Mouse (Mus musculus) cortical plate, adult 2 months (tissue): ENCODE results near the gene Adgra3. TPM values are rescaled to one million over a fixed set of nuclear protein-coding genes. Genes with fewer than 3 reads are reported as not detected.

Experiments
- H3K27ac ChIP-seq: fragments of 200-500 bp; 2 replicates; pipeline ENCODE4 v1.5.1; 2012; ENCODE audit warnings: low read length, control low read depth, inconsistent platforms; ENCODE audit not compliant: insufficient read depth
- H3K4me1 ChIP-seq: fragments of 200-500 bp; 2 replicates; pipeline ENCODE4 v1.6.1; 2011; ENCODE audit warnings: low read length; ENCODE audit not compliant: control insufficient read depth, insufficient read depth
- H3K4me3 ChIP-seq: fragments of 200-500 bp; 2 replicates; pipeline ENCODE4 v1.5.1; 2011; ENCODE audit warnings: mild to moderate bottlenecking, low read length, control low read depth; ENCODE audit not compliant: insufficient read depth
- CTCF ChIP-seq: fragments of 200-500 bp; IDR thresholded peaks from 2 replicates; pipeline ENCODE4 v1.5.1; 2011; ENCODE audit warnings: mild to moderate bottlenecking, control low read depth, low read length; ENCODE audit not compliant: insufficient read depth; ENCODE audit errors: extremely low read depth
- POLR2A ChIP-seq: fragments of 200-500 bp; IDR thresholded peaks from 2 replicates; pipeline ENCODE4 v1.6.1; 2011; ENCODE audit warnings: mild to moderate bottlenecking, low read length, control low read depth; ENCODE audit not compliant: insufficient read depth; ENCODE audit errors: extremely low read depth
- polyA plus RNA-seq: library from polyadenylated mRNA; depleted of rRNA; stranded (reverse); fragments of >200 nt; gene quantifications from 2 replicates; pipeline ENCODE4 v1.2.3, GENCODE M21; 2012

Gene Adgra3
- polyA plus RNA-seq, 1 experiment = 13.9 TPM

- Histone ChIP-seq H3K4me1 (no peaks in the 10 kb centered on the region; the same call in 1 of the 2 replicates), H3K27ac (no peak overlapping the region), H3K4me3 (no peak overlapping the region)
- TF ChIP-seq POLR2A = no peak
- TF ChIP-seq CTCF = no peak
These were observed 25.1 kb downstream of the Adgra3 start for GRCm38 (mm10) chr5:50033660-50034059.

GRCm38 (mm10) chr5:50032332-50032731 lies 26.5 kb downstream of the Adgra3 start:
- no peak overlapping the region for H3K4me3 ChIP-seq
- peaks cover 3% of the 10 kb centered on the region; the same call in 1 of the 2 replicates for H3K4me1 ChIP-seq
- TF ChIP-seq POLR2A (no peak), CTCF (peak; percentile 59)
- H3K27ac ChIP-seq = no peak overlapping the region

GRCm38 (mm10) chr5:50031763-50032272 lies 27.0 kb downstream of the Adgra3 start:
- TF ChIP-seq CTCF (no peak), POLR2A (no peak)
- Histone ChIP-seq H3K27ac (no peak overlapping the region), H3K4me3 (no peak overlapping the region), H3K4me1 (peaks cover 4% of the 10 kb centered on the region; the same call in 1 of the 2 replicates)

- no peak overlapping the region for H3K4me3 ChIP-seq
- TF ChIP-seq CTCF (no peak), POLR2A (no peak)
- H3K4me1 ChIP-seq = peaks cover 4% of the 10 kb centered on the region; the same call in 1 of the 2 replicates
- H3K27ac ChIP-seq = no peak overlapping the region
These were observed 27.5 kb downstream of the Adgra3 start for GRCm38 (mm10) chr5:50031288-50031687.

- no peak for TF ChIP-seq POLR2A
- no peak for TF ChIP-seq CTCF
- Histone ChIP-seq H3K4me1 (peaks cover 4% of the 10 kb centered on the region; the same call in 1 of the 2 replicates), H3K27ac (no peak overlapping the region), H3K4me3 (no peak overlapping the region)
These were observed 29.1 kb downstream of the Adgra3 start for GRCm38 (mm10) chr5:50029662-50030061.

- TF ChIP-seq CTCF = no peak
- no peak for TF ChIP-seq POLR2A
- H3K4me1 ChIP-seq = peaks cover 4% of the 10 kb centered on the region; the same call in 1 of the 2 replicates
- H3K4me3 ChIP-seq = no peak overlapping the region
- peak overlapping the region; percentile 15; the same call in 1 of the 2 replicates for H3K27ac ChIP-seq
These were observed 31.2 kb downstream of the Adgra3 start for GRCm38 (mm10) chr5:50027561-50027960.

GRCm38 (mm10) chr5:50027001-50027400 lies 31.8 kb downstream of the Adgra3 start:
- TF ChIP-seq CTCF (no peak), POLR2A (no peak)
- Histone ChIP-seq H3K4me3 (no peak overlapping the region), H3K4me1 (peaks cover 4% of the 10 kb centered on the region; the same call in 1 of the 2 replicates), H3K27ac (no peak overlapping the region)

- Histone ChIP-seq H3K4me3 (no peak overlapping the region), H3K4me1 (peaks cover 4% of the 10 kb centered on the region; the same call in 1 of the 2 replicates), H3K27ac (no peak overlapping the region)
- no peak for TF ChIP-seq POLR2A
- no peak for TF ChIP-seq CTCF
These were observed 32.7 kb downstream of the Adgra3 start for GRCm38 (mm10) chr5:50026148-50026547.

- TF ChIP-seq POLR2A = no peak
- H3K27ac ChIP-seq = no peak overlapping the region
- peaks cover 4% of the 10 kb centered on the region; the same call in 1 of the 2 replicates for H3K4me1 ChIP-seq
- H3K4me3 ChIP-seq = no peak overlapping the region
These were observed 34.7 kb downstream of the Adgra3 start for GRCm38 (mm10) chr5:50024097-50024496.

GRCm38 (mm10) chr5:50015987-50016587 lies 42.7 kb downstream of the Adgra3 start:
- no peak overlapping the region for H3K27ac ChIP-seq
- H3K4me3 ChIP-seq = no peak overlapping the region
- no peaks in the 10 kb centered on the region for H3K4me1 ChIP-seq
- TF ChIP-seq POLR2A = no peak
- TF ChIP-seq CTCF = no peak
